Mouse (Mus musculus): ENCODE results near the gene Scfd2. TPM values are rescaled to one million over a fixed set of nuclear protein-coding genes. Genes with fewer than 3 reads are reported as not detected.

Scfd2 gene
- total and polyA plus RNA-seq, 2 experiments = 8.5 to 11.5 TPM

DNA sequence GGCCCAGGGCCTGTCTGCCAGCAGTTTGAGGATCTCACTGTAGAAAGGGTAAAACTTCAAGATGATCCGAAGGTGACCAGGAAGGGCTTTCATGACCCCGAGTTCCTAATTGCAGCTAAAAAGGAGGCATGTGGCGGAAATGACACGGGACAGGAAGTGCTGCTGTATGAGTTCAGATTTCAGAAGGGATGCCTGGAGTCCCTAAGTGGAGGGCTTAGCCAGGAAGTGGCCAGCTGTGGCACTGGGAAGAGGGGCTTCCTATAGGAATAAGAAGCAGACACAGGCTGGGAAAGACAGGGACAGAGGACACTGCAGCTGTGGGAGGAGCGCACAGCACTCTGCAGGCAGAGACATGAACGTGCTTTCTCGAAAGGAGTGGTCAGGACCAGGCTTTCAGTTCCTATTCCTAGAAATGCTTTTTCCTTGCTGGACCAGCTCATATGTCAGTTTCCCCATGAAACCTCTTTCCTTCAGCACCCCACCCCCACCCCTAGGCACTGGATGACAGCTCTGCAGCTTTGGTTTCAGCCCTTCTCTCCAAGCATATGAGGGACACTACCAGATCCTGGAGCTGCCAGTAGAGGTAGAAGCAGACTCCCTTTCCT, 277.7 kb downstream of the Scfd2 start:
- Histone ChIP-seq H3K79me2 (ENCODE audit: control insufficient read depth, insufficient read depth, low read length) (no peaks in the 10 kb centered on the region), H3K4me1 (ENCODE audit: control insufficient read depth, insufficient read depth, low read length) (peaks cover 8% of the 10 kb centered on the region), H3K27me3 (ENCODE audit: control insufficient read depth, insufficient read depth, low read length) (no peaks in the 10 kb centered on the region), H3K36me3 (ENCODE audit: control insufficient read depth, insufficient read depth, low read length) (no peaks in the 10 kb centered on the region), H3K27ac (replicated peaks; ENCODE audit: insufficient read depth, low read depth, low read length) (peak overlapping the region; percentile 39; the same call in 1 of the 2 replicates), H3K4me3 (ENCODE audit: insufficient read depth, low read depth, low read length) (no peak overlapping the region), H3K9ac (ENCODE audit: low read depth, low read length) (no peak overlapping the region)
- WGBS = 71% methylated on average over 7 of the region's 7 CpGs
- TF ChIP-seq POLR2A (IDR thresholded peaks at IDR 0.05; ENCODE audit: extremely low read depth, insufficient read depth, low read length) (no peak), CTCF (IDR thresholded peaks at IDR 0.05; ENCODE audit: low read depth, low read length) (no peak)
- DNase-seq (ENCODE audit: extremely low read depth, low read depth, low spot score) = peak; percentile 17

GRCm38 (mm10) chr5:74252672-74253286, 278.8 kb downstream of the Scfd2 start:
- 91% methylated on average over 6 of the region's 6 CpGs for WGBS
- no peak for TF ChIP-seq CTCF (IDR thresholded peaks at IDR 0.05; ENCODE audit: low read depth, low read length)
- TF ChIP-seq POLR2A (IDR thresholded peaks at IDR 0.05; ENCODE audit: extremely low read depth, insufficient read depth, low read length) = no peak
- no peaks in the 10 kb centered on the region for H3K27me3 ChIP-seq (ENCODE audit: control insufficient read depth, insufficient read depth, low read length)
- H3K27ac ChIP-seq (replicated peaks; ENCODE audit: insufficient read depth, low read depth, low read length) = no peak overlapping the region
- H3K4me1 ChIP-seq (ENCODE audit: control insufficient read depth, insufficient read depth, low read length) = peaks cover 8% of the 10 kb centered on the region
- no peaks in the 10 kb centered on the region for H3K79me2 ChIP-seq (ENCODE audit: control insufficient read depth, insufficient read depth, low read length)
- no peak overlapping the region for H3K4me3 ChIP-seq (ENCODE audit: insufficient read depth, low read depth, low read length)
- no peaks in the 10 kb centered on the region for H3K36me3 ChIP-seq (ENCODE audit: control insufficient read depth, insufficient read depth, low read length)
- no peak overlapping the region for H3K9ac ChIP-seq (ENCODE audit: low read depth, low read length)
- no peak for DNase-seq (ENCODE audit: extremely low read depth, low read depth, low spot score)

DNA sequence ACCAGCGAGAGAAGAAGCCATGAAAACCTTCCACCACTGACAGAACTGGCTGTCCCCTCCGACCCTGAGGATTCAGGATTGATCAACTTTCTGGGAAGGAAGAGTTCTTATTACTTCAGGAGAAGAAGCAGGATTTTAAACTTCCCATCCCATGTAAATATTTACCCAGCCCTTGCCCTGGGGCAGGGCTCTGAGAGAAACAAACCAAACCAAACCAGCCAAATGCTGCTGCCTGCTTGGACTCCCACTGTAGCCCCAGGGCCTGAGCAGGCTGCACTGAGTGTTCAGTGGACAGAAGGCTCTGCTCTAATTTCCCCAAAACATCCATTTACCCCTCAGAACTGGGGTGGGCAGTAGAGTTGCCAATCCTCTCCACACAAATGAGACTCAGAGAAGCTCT, 280.6 kb downstream of the Scfd2 start:
- WGBS = 25% methylated on average over 2 of the region's 2 CpGs

DNA sequence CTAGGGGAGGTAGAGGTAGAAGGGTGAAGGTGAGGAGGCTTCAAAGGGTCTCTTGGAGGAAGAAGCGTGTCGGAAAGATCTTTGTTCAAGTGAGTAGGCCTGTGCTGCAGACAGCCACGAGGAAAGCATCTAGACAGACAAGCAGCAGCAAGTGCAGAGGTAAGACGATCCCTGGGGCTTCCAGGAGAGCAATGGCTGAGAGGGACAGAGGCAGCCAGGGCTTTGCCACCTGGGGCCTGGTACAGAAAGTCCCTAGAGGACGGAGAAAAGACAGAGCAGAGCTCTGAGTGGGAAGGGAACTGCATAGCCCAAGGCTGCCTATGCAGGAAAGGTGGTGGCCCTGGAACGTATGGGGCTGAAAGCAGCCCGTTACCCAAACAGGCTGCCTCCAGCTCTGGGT, 281.3 kb downstream of the Scfd2 start:
- Histone ChIP-seq H3K4me1 (ENCODE audit: control insufficient read depth, insufficient read depth, low read length) (peaks cover 8% of the 10 kb centered on the region), H3K36me3 (ENCODE audit: control insufficient read depth, insufficient read depth, low read length) (no peaks in the 10 kb centered on the region), H3K4me3 (ENCODE audit: insufficient read depth, low read depth, low read length) (no peak overlapping the region), H3K27me3 (ENCODE audit: control insufficient read depth, insufficient read depth, low read length) (no peaks in the 10 kb centered on the region), H3K9ac (ENCODE audit: low read depth, low read length) (no peak overlapping the region), H3K27ac (replicated peaks; ENCODE audit: insufficient read depth, low read depth, low read length) (no peak overlapping the region), H3K79me2 (ENCODE audit: control insufficient read depth, insufficient read depth, low read length) (no peaks in the 10 kb centered on the region)
- WGBS = 89% methylated on average over 7 of the region's 7 CpGs
- no peak for DNase-seq (ENCODE audit: extremely low read depth, low read depth, low spot score)
- TF ChIP-seq CTCF (IDR thresholded peaks at IDR 0.05; ENCODE audit: low read depth, low read length) (no peak), POLR2A (IDR thresholded peaks at IDR 0.05; ENCODE audit: extremely low read depth, insufficient read depth, low read length) (no peak)

More for the DNA sequence above, 280.6 kb downstream of the Scfd2 start:
- Histone ChIP-seq H3K27ac (replicated peaks; ENCODE audit: insufficient read depth, low read depth, low read length) (no peak overlapping the region), H3K27me3 (ENCODE audit: control insufficient read depth, insufficient read depth, low read length) (no peaks in the 10 kb centered on the region), H3K4me3 (ENCODE audit: insufficient read depth, low read depth, low read length) (no peak overlapping the region), H3K79me2 (ENCODE audit: control insufficient read depth, insufficient read depth, low read length) (no peaks in the 10 kb centered on the region), H3K9ac (ENCODE audit: low read depth, low read length) (no peak overlapping the region), H3K4me1 (ENCODE audit: control insufficient read depth, insufficient read depth, low read length) (peaks cover 8% of the 10 kb centered on the region), H3K36me3 (ENCODE audit: control insufficient read depth, insufficient read depth, low read length) (no peaks in the 10 kb centered on the region)
- peak; percentile 62 for DNase-seq (ENCODE audit: extremely low read depth, low read depth, low spot score)
- TF ChIP-seq CTCF (IDR thresholded peaks at IDR 0.05; ENCODE audit: low read depth, low read length) = no peak
- no peak for TF ChIP-seq POLR2A (IDR thresholded peaks at IDR 0.05; ENCODE audit: extremely low read depth, insufficient read depth, low read length)

GRCm38 (mm10) chr5:74249794-74250193, 281.8 kb downstream of the Scfd2 start:
- TF ChIP-seq CTCF (IDR thresholded peaks at IDR 0.05; ENCODE audit: low read depth, low read length) (no peak), POLR2A (IDR thresholded peaks at IDR 0.05; ENCODE audit: extremely low read depth, insufficient read depth, low read length) (no peak)
- 91% methylated on average over 3 of the region's 3 CpGs for WGBS
- no peak overlapping the region for H3K9ac ChIP-seq (ENCODE audit: low read depth, low read length)
- no peak for DNase-seq (ENCODE audit: extremely low read depth, low read depth, low spot score)
- H3K79me2 ChIP-seq (ENCODE audit: control insufficient read depth, insufficient read depth, low read length) = no peaks in the 10 kb centered on the region
- no peaks in the 10 kb centered on the region for H3K27me3 ChIP-seq (ENCODE audit: control insufficient read depth, insufficient read depth, low read length)
- H3K4me1 ChIP-seq (ENCODE audit: control insufficient read depth, insufficient read depth, low read length) = peaks cover 11% of the 10 kb centered on the region
- no peak overlapping the region for H3K27ac ChIP-seq (replicated peaks; ENCODE audit: insufficient read depth, low read depth, low read length)
- H3K4me3 ChIP-seq (ENCODE audit: insufficient read depth, low read depth, low read length) = no peak overlapping the region
- H3K36me3 ChIP-seq (ENCODE audit: control insufficient read depth, insufficient read depth, low read length) = no peaks in the 10 kb centered on the region

- H3K9ac ChIP-seq (ENCODE audit: low read depth, low read length) = no peak overlapping the region
- H3K79me2 ChIP-seq (ENCODE audit: control insufficient read depth, insufficient read depth, low read length) = no peaks in the 10 kb centered on the region
- H3K36me3 ChIP-seq (ENCODE audit: control insufficient read depth, insufficient read depth, low read length) = no peaks in the 10 kb centered on the region
- peaks cover 14% of the 10 kb centered on the region for H3K4me1 ChIP-seq (ENCODE audit: control insufficient read depth, insufficient read depth, low read length)
- no peak overlapping the region for H3K27ac ChIP-seq (replicated peaks; ENCODE audit: insufficient read depth, low read depth, low read length)
- no peaks in the 10 kb centered on the region for H3K27me3 ChIP-seq (ENCODE audit: control insufficient read depth, insufficient read depth, low read length)
- no peak for DNase-seq (ENCODE audit: extremely low read depth, low read depth, low spot score)
- TF ChIP-seq CTCF (IDR thresholded peaks at IDR 0.05; ENCODE audit: low read depth, low read length) = no peak
- TF ChIP-seq POLR2A (IDR thresholded peaks at IDR 0.05; ENCODE audit: extremely low read depth, insufficient read depth, low read length) = no peak
- H3K4me3 ChIP-seq (ENCODE audit: insufficient read depth, low read depth, low read length) = no peak overlapping the region
- WGBS = 87% methylated on average over 3 of the region's 3 CpGs
Observed at GRCm38 (mm10) chr5:74246971-74247370, 284.6 kb downstream of the Scfd2 start.

All from liver, adult 2 months (tissue).